Mouse (Mus musculus) lung, postnatal 36 days (tissue): ENCODE measurements at regions not wholly inside any gene's neighbourhood (a gene's known extent, or its start where the extent isn't known, plus 50 kb on each side); places are given as distances from the start of the nearest gene placed in this dataset.

ENCODE experiments used
- DNase-seq: peaks from one replicate; pipeline ENCODE4 v3.0.0; 2022; ENCODE audit warnings: mixed read lengths

DNA sequence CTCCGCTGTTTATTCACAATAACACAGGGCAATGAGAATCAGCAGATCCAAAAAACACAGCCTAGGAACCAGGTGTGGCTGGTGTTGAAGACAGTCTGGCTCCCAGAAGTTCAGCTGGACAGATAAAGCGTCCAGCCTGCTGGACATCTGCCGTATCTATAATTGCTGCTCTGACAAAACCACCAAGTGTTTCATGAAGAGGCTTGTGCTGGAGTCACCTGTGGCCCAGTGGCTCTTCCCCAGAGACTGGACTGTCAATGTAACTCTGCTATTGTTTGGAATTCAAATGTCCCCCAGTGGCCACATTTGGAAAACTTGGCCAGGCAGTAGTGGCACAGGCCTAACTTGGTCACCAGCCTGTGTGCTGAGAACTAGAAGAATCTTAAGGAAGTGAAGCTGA, 247.0 kb upstream of the Cited2 start:
- no peak for DNase-seq

DNA sequence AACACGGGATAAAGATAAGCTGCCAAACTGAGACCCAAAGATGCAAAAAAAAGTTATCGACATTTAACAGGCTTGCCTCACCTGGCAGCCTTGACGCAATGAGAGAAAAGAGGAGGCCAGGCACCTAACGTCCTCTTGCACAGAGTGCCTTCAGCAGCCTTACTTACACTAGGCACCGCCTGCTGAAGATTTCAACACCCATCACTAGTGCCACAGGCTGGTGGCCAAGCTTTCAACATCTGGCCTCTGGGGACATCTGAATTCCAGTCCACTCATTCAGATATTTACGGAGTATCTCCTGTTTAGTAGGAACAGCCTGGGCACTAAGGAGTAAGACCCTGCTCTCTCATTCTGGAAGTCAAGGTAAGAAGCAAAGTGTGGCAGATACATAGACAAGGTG, 246.3 kb upstream of the Cited2 start:
- DNase-seq = peak; percentile 64

- no peak for DNase-seq
Measured at GRCm38 (mm10) chr10:17478761-17479632, 244.0 kb upstream of the Cited2 start.

DNA sequence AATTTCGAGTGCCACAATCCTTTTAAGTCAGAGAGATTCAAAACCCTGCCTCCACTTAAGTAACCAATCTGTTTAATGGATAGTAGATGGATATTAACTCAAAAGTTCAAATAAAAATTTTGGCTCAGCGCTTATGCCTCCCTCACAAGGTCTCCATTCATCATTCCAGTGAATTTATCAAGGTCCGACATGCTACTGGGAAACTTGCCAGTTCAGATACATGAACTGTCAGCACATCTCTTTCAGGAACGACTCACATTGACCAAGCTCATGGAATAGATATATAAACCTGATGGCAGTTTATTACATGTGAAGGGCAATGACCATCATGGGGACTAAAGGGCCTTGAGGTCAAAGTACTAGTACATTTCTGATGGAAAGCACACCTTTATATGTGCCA, 240.3 kb upstream of the Cited2 start:
- DNase-seq = no peak

DNA sequence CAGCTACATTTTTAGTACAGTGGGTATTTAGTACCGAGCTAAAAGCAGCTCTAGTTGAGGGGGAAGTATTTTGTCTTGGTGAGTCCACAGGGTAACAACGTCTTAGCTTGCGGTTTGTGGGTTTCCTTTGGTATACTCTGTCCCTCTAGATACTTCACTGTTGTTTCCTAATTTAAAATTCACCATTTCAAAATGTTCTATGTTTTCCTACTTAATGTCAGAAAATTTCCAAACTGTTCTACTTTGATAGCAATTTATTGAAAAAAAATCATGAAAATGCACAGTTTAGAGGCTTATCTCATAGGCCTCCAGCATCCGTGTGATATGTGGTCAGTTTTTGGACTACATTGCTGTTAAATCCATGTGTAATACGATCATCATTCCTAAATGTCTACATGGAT, 238.0 kb upstream of the Cited2 start:
- peak; percentile 39 for DNase-seq

GRCm38 (mm10) chr10:17485515-17485914, 237.5 kb upstream of the Cited2 start:
- peak; percentile 25 for DNase-seq

- DNase-seq = no peak
Measured at GRCm38 (mm10) chr10:17486011-17486410, 237.0 kb upstream of the Cited2 start.

DNA sequence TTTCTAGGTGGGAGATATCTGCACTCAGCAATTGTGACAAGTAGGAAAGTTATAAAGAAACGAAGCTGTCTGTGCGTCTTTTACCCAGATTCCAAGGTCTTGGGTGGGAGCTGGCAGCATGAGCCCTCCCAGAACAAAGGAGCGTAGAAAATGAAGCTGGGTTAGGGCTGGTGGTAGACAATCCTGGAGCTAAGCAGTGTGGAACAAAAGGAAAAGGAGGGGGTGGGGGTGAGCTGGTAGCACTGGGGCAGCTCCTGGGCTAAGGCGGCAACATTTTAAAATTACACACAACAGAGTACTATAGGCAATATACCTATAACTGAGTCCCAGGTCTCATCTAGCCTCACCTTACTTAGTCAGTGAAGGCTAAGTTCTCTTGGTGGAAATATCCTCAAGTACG, 235.6 kb upstream of the Cited2 start:
- DNase-seq = no peak

DNA sequence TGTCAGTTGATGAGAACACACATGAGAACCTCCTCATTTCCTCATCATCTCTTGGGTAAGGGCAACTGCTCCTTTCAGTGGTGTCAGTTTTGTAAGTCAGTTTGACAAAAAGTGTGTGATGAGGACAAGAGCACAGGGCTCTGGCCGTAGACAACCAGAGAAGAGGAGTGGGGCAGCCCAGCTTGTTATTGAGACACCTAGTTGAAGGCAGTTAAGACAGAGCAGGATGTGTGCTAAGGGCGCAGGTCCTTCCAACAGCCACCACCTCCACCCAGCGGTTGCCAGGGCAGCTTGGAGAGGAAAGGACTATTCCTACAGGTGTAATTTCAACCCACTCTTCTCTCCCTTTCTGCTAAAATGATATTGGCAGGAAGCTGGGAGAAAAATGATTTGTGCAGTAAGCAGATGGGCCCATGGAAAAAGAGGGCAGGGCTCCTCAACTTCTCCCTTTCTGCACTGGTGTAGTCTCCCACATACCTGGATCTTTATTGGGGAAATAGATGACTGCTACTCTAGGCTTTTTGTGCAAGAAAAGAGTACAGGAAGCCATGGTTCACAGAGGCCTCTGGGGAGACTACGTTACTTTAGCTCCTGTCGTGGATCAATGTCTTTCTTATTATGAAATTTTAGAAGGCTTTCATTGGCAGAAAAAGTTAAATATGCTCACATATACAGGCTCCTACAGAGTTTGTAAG, 231.3 kb upstream of the Cited2 start:
- DNase-seq = no peak

GRCm38 (mm10) chr10:17493137-17493536, 229.9 kb upstream of the Cited2 start:
- DNase-seq = no peak

- no peak for DNase-seq
Measured at GRCm38 (mm10) chr10:17496831-17497230, 226.2 kb upstream of the Cited2 start.

GRCm38 (mm10) chr10:17510626-17511193, 212.3 kb upstream of the Cited2 start:
- DNase-seq = no peak

- DNase-seq = no peak
Measured at GRCm38 (mm10) chr10:17511779-17512335, 211.2 kb upstream of the Cited2 start.

DNA sequence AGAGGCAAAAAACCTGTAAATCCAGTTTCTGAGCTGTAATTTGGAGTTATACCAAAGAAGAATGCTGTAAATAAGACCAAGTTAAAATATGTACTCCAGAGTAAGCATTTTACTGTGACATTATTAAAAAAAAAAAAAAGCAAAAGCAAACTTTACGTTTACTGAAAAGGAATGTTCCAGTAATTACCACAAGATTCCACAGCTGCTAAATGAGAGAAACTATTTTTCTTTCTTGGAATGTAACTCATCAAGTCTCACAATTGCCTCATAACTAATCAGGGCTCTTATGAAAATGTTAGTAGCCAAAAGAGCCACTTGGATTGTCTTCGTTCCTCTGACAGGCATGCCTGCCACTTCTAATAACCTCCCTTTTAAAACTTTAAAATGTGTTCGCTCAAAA, 210.5 kb upstream of the Cited2 start:
- DNase-seq = no peak

DNA sequence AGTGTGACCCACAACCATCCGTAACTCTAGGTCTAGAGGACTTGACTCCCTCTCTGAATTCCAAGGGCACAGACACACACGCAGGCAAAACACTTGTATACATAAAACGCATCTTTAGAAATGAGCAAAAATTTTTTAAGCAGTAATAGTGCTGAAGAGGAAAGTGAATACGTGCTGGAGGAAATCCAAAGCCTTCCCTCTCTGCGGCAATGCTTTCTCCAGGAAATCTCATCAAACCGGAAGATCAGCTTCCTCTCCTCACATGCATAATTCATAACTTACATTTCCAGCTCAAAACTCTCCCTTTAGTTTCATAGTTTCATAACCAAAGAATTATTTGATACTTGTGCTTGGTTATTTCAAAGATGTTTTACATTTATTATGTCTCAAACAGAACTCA, 209.3 kb upstream of the Cited2 start:
- no peak for DNase-seq

- DNase-seq = no peak
Measured at GRCm38 (mm10) chr10:17516068-17516467, 206.9 kb upstream of the Cited2 start.

DNA sequence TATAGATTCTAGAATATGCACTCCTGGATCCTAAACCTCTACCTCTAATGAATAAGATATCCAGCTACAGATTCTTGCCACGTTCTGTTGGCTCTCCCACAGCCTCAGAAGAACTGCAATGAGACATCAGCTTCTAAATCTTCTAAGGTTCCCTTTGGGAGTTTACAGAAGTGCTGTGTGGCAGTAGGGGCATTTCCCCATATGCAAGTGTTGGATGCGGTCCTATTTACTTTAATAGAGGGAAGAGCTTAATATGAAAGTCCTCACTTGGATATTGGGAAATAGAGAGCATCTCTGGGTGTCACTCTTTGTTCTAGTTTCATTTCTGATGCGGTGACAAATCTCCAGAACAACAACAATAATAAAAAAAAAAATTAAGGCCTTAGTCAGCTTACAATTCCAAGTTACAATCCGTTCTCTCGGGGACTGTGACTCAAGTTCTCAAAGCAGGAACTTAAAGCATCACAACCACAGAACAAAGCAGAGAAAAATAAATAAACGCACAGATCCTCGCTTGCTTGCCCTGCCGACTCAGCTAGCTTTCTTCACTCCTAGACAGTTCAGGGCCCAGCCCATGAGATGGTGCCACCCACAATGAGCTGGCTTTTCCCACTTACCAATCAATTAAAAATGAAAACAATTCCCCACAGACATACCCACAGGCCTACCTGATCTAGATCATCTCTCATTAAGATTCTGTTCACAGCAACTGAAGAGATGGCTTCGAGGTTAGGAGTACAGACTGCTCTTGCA, 204.4 kb upstream of the Cited2 start:
- DNase-seq = peak; percentile 30

- peak; percentile 79 for DNase-seq
Measured at GRCm38 (mm10) chr10:17522026-17522541, 200.9 kb upstream of the Cited2 start.

- no peak for DNase-seq
Measured at GRCm38 (mm10) chr10:17523558-17524328, 199.3 kb upstream of the Cited2 start.

DNA sequence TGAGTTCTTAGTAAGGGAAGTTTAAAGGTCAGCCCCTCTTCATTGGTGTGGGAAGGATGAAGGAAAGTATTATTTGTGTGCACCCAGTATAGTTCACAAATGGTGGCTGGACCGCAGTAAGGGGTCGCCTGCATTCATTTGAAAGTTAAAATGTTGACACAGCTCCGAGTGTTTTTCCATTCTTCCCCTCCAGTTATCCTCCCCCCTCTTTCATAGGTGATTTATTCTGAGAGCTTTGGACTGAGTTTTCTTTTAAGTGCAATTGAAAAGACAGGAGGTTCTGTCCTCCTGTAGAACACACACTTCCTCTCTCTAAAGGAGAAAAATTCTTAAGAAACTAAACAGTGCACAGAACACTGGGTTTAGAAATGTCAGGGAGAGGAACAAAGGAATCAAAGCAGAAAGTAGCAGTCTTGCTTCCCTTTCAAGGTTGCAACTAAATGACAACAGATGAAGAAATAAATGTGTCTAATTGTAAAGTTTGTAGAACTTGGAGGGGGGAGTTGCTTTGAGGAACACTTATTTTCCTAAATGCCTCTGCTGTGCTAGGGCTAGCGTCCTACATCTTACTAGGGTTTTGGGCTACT, 195.8 kb upstream of the Cited2 start:
- no peak for DNase-seq

- DNase-seq = no peak
Measured at GRCm38 (mm10) chr10:17528116-17528515, 194.9 kb upstream of the Cited2 start.
